Mouse (Mus musculus) MEL (cell line): ENCODE results near the gene Abcc10.

Source experiments
- CTCF ChIP-seq, 3 experiments: IDR thresholded peaks in 2 of 3; conservative IDR thresholded peaks in 1 of 3; 2 replicates each; pipeline ENCODE4 v1.5.1; 2011 to 2012; ENCODE audit warnings: low read length in 3 of 3, low read depth in 2 of 3, mild to moderate bottlenecking in 2 of 3, improper control_type of control experiment in 1 of 3, inconsistent platforms in 1 of 3, mixed read lengths in 1 of 3, moderate library complexity in 1 of 3; ENCODE audit not compliant: control insufficient read depth in 1 of 3, insufficient read depth in 1 of 3, poor library complexity in 1 of 3, severe bottlenecking in 1 of 3
- POLR2A ChIP-seq, 2 experiments: IDR thresholded peaks; 2 replicates each; pipeline ENCODE4 v1.6.1; 2011 to 2012; ENCODE audit warnings: low read length in 2 of 2, mild to moderate bottlenecking in 2 of 2, control low read depth in 1 of 2, improper control_type of control experiment in 1 of 2, low read depth in 1 of 2, moderate library complexity in 1 of 2; ENCODE audit not compliant: control insufficient read depth in 1 of 2, insufficient read depth in 1 of 2, poor library complexity in 1 of 2
- POLR2AphosphoS2 ChIP-seq: IDR thresholded peaks from 2 replicates; pipeline ENCODE4 v1.6.1; 2011; ENCODE audit warnings: low read length, improper control_type of control experiment
- TAL1 ChIP-seq: IDR thresholded peaks from 2 replicates; pipeline ENCODE4 v1.6.1; 2012; ENCODE audit warnings: mild to moderate bottlenecking, inconsistent platforms, low read length, moderate library complexity, mixed read lengths
- UBTF ChIP-seq: IDR thresholded peaks from 2 replicates; pipeline ENCODE4 v1.6.1; 2012; ENCODE audit warnings: low read depth, mild to moderate bottlenecking, inconsistent platforms, low read length, improper control_type of control experiment, moderate library complexity, borderline replicate concordance; ENCODE audit not compliant: insufficient read depth
- USF1 ChIP-seq: IDR thresholded peaks from 2 replicates; pipeline ENCODE4 v1.6.1; 2014; ENCODE audit warnings: low read depth, mild to moderate bottlenecking, inconsistent platforms, low read length, improper control_type of control experiment, moderate library complexity

DNA sequence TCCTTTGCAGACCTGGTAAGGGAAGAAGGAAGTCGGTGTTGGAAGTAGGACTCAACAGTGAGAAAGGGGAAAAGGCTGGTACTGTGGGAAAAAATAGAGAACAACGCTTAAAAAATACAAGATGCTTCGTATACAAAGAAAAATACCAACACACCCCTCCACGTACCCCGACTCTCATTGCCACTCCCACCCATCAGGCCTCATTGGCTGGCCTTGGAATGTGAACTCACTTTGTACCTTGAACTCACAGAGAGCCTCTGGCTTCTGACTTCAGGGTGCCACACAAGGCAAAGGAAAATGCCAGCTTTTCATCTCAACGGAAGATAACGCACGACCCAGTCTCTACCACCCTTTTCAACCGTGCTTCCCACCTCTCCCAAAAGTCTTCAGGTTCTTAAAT, 45.0 kb downstream of the Abcc10 start:
- TF ChIP-seq POLR2A (IDR thresholded peaks at IDR 0.05; ENCODE audit: control insufficient read depth in 1 of 2, insufficient read depth in 1 of 2, low read depth in 1 of 2, low read length in 2 of 2, poor library complexity in 1 of 2): no peak
- TF ChIP-seq USF1: no peak
- no peak for TF ChIP-seq TAL1
- TF ChIP-seq CTCF (IDR thresholded peaks at IDR 0.05 in 2 of 3, conservative IDR thresholded peaks at IDR 0.05 in 1 of 3; ENCODE audit: control insufficient read depth in 1 of 3, insufficient read depth in 1 of 3, low read depth in 2 of 3, low read length in 3 of 3, poor library complexity in 1 of 3, severe bottlenecking in 1 of 3): no peak
- no peak for TF ChIP-seq UBTF
- no peak for TF ChIP-seq POLR2AphosphoS2
